Mouse (Mus musculus) C2C12 (cell line): ENCODE results near the gene Tcf23.

Experiments
- CEBPB ChIP-seq: IDR thresholded peaks from one replicate; pipeline ENCODE4 v1.6.1; 2011; ENCODE audit warnings: low read depth, mild to moderate bottlenecking, control low read depth, moderate library complexity
- CTCF ChIP-seq: IDR thresholded peaks from one replicate; pipeline ENCODE4 v1.5.1; 2011; ENCODE audit not compliant: control insufficient read depth, insufficient read depth, insufficient read length
- FOSL1 ChIP-seq: IDR thresholded peaks from one replicate; pipeline ENCODE4 v1.8.0; 2011; ENCODE audit warnings: mild to moderate bottlenecking, low read length; ENCODE audit not compliant: poor library complexity, insufficient read depth, severe bottlenecking
- MAX ChIP-seq: IDR thresholded peaks from one replicate; pipeline ENCODE4 v1.6.1; 2011; ENCODE audit warnings: mild to moderate bottlenecking, control low read depth
- MYOD1 ChIP-seq: IDR thresholded peaks from one replicate; pipeline ENCODE4 v1.6.1; 2011; ENCODE audit warnings: low read depth; ENCODE audit not compliant: control insufficient read depth, insufficient read length
- MYOG ChIP-seq: IDR thresholded peaks from one replicate; pipeline ENCODE4 v1.6.1; 2011; ENCODE audit not compliant: control insufficient read depth, insufficient read length; ENCODE audit errors: extremely low read depth

DNA sequence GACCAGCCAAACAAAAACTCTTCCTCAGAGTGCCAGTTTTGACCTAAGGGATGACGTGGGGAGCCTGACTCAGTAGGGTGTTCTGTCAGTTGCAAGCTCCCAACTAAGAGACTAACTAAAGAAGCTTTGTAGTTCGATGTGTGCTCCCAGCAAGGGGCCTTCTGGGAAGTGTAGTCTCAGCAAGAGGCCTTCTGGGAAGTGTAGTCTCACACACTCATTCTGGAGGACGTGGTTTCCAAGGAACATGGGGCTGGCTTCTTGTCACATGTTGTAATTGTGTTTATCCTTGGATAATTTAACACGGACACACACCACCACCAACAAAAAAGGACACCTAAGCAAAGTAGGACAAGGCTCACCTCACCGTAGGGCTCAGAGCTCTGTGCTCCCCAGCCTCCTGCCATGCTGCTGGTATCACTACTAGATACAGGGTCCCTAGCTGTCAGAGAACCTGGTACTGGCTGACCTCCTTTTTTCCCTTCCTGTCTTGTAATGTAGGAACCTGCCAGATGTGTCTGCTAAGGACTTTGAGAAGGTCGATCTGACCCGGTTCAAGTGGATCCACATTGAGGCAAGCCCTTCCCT lies 40.4 kb upstream of the Tcf23 start:
- TF ChIP-seq CTCF (no peak), FOSL1 (no peak), CEBPB (no peak), MAX (no peak), MYOD1 (no peak), MYOG (no peak)
